In genomic region chr10:30810967-30811293, GRCm38 (mm10) we compare ENCODE assay signal across 8 mouse cellular contexts. TPM values are rescaled to one million over a fixed set of nuclear protein-coding genes. Genes with fewer than 3 reads are reported as not detected.
DNase-seq lines count a peak whose midpoint lies in the region; ATAC-seq and TF ChIP-seq lines count a peak whose summit lies in the region.

No protein-coding gene starts in this region.

- H3K27ac ChIP-seq in hindbrain, embryonic 16.5 days (ENCODE audit: low read depth, low read length) = 0 out of 2 replicates have a peak overlapping the region, but pooled peaks have one; percentile 51
- H3K27ac ChIP-seq in left cerebral cortex, adult 2 months = peak overlapping the region; percentile 70

- TF ChIP-seq CTCF in left cerebral cortex, adult 2 months (IDR thresholded peaks at IDR 0.05) = peak; percentile 91

- H3K36me3 ChIP-seq in hindbrain, embryonic 16.5 days (ENCODE audit: control insufficient read depth, insufficient read depth, low read length) = no peaks in the 10 kb centered on the region

- no peaks in the 10 kb centered on the region for H3K9me3 ChIP-seq in hindbrain, embryonic 16.5 days (ENCODE audit: control insufficient read depth, low read length)

- peak overlapping the region; percentile 52 for H3K4me3 ChIP-seq in hindbrain, embryonic 16.5 days (ENCODE audit: low read length)
- peak overlapping the region; percentile 50 for H3K4me3 ChIP-seq in left cerebral cortex, adult 2 months

- H3K4me1 ChIP-seq in hindbrain, embryonic 16.5 days (ENCODE audit: control insufficient read depth, insufficient read depth, low read depth, low read length) = no peaks in the 10 kb centered on the region

- 8% methylated on average over 11 of the region's 11 CpGs for WGBS in hindbrain, embryonic 16.5 days

- peak; percentile 99 for ATAC-seq in hindbrain, embryonic 16.5 days
- ATAC-seq in megakaryocyte, adult 5-6 weeks (ENCODE audit: poor library complexity, severe bottlenecking) = peak; percentile 97

- intact Hi-C loops in left cerebral cortex, adult 2 months (cut with DNase I) = loop anchor here (5.0 kb wide), 1 partner anchor 209 kb away; the partner anchor contains the start of gene Trmt11

- peak; percentile 54 for DNase-seq in WW6 (ENCODE audit: low read depth, low spot score)
- DNase-seq in cerebellum, postnatal 36 days = peak; percentile 70 to 86
- peak; percentile 87 for DNase-seq in gastrocnemius, adult 18-20 months (ENCODE audit: low spot score)
- peak; percentile 79 to 80 for DNase-seq in left cerebral cortex, adult 2 months (ENCODE audit: extremely low spot score in 1 of 2, low spot score in 2 of 2)
- DNase-seq in right cerebral cortex, adult 2 months (ENCODE audit: low spot score in 2 of 2) = peak; percentile 88
- peak; percentile 69 to 73 for DNase-seq in urinary bladder, postnatal 36 days (ENCODE audit: low spot score in 2 of 2)

- no peaks in the 10 kb centered on the region for H3K27me3 ChIP-seq in hindbrain, embryonic 16.5 days (replicated peaks; ENCODE audit: control insufficient read depth, insufficient read depth, low read length)

- peak overlapping the region; percentile 54 for H3K4me2 ChIP-seq in hindbrain, embryonic 16.5 days (ENCODE audit: low read length)

- peak overlapping the region; percentile 65 for H3K9ac ChIP-seq in hindbrain, embryonic 16.5 days (ENCODE audit: low read depth, low read length)

RNA-seq across cellular contexts. Expression of gene Ncoa7, which starts 7.8 kb away (rescaled TPM):
- 1 to 10 TPM; 1.2 to 1.6 TPM for total RNA-seq in gastrocnemius, adult 18-20 months (2021)
- polyA plus RNA-seq in hindbrain, embryonic 16.5 days (2015; fragmentation: Nextera tagmentation; extraction: Ambion mirVana) = 25.6 and 26.1 TPM in 2 replicates
- total RNA-seq in left cerebral cortex, adult 2 months (2021) = 100 to 1,000 TPM in 1 of 2 experiments, 10 to 100 TPM in 1; 97.2 to 104 TPM
- 31.3 and 36.2 TPM in 2 replicates for total RNA-seq in megakaryocyte, adult 5-6 weeks (2015)
- 19.7 and 21.9 TPM in 2 replicates for total RNA-seq in megakaryocyte, adult 5-6 weeks (2017)

RNA-seq across cellular contexts. Expression of gene Hey2, which starts 31.7 kb away (rescaled TPM):
- total RNA-seq in gastrocnemius, adult 18-20 months (2021) = under 1 TPM; 0.50 to 0.74 TPM
- polyA plus RNA-seq in hindbrain, embryonic 16.5 days (2015; fragmentation: Nextera tagmentation; extraction: Ambion mirVana) = 5.1 and 5.3 TPM in 2 replicates
- 1 to 10 TPM; 6.2 to 6.9 TPM for total RNA-seq in left cerebral cortex, adult 2 months (2021)
- total RNA-seq in megakaryocyte, adult 5-6 weeks (2015) = not detected in 2 replicates
- not detected in 2 replicates for total RNA-seq in megakaryocyte, adult 5-6 weeks (2017)

Comparison
In these comparisons a context has a peak if more than half of its experiments do, and no peak if none do; other contexts are left out.
1. Peak in every context shown above with its lines: DNase-seq, ATAC-seq, H3K4me3 ChIP-seq and H3K27ac ChIP-seq.
2. RNA of gene Ncoa7, which starts 7.8 kb away (total RNA-seq): 97.2 to 104 TPM in left cerebral cortex, adult 2 months and 19.7 to 36.2 TPM in megakaryocyte, adult 5-6 weeks; 1.2 to 1.6 TPM in gastrocnemius, adult 18-20 months; every median in the first group is over 4 times any median in the second.
3. RNA of gene Hey2, which starts 31.7 kb away (total RNA-seq): 6.2 to 6.9 TPM in left cerebral cortex, adult 2 months; 0.50 to 0.74 TPM in gastrocnemius, adult 18-20 months and not detected in megakaryocyte, adult 5-6 weeks; every median in the first group is over 4 times any median in the second.